Mouse (Mus musculus): ENCODE data around the gene Spata9.

GRCm38 (mm10) chr13:76017974-76018843 lies 51.3 kb downstream of the Spata9 start, which contains the start of gene Rfesd:
- TF ChIP-seq CTCF (IDR thresholded peaks at IDR 0.05; ENCODE audit: insufficient read depth, low read length) (no peak), POLR2A (IDR thresholded peaks at IDR 0.05; ENCODE audit: borderline replicate concordance, extremely low read depth, low read depth, low read length) (peak; percentile 86)

Measured in lung, adult 2 months (tissue).